Mouse (Mus musculus) olfactory bulb, adult 2 months (tissue): ENCODE data around the gene Tspan5. TPM values are rescaled to one million over a fixed set of nuclear protein-coding genes. Genes with fewer than 3 reads are reported as not detected.
A peak's percentile ranks its signal among the peaks of the same experiment; 100 is the strongest.

ENCODE experiments used
- H3K27ac ChIP-seq: fragments of 200-500 bp; 2 replicates; pipeline ENCODE4 v1.5.1; 2012; ENCODE audit warnings: low read depth, low read length; ENCODE audit not compliant: insufficient read depth
- H3K4me1 ChIP-seq: fragments of 200-500 bp; 2 replicates; pipeline ENCODE4 v1.6.1; 2012; ENCODE audit warnings: low read length; ENCODE audit not compliant: control insufficient read depth, insufficient read depth
- H3K4me3 ChIP-seq: fragments of 200-500 bp; 2 replicates; pipeline ENCODE4 v1.5.1; 2012; ENCODE audit warnings: mild to moderate bottlenecking, low read depth, low read length, moderate library complexity; ENCODE audit not compliant: insufficient read depth
- CTCF ChIP-seq: fragments of 200-500 bp; IDR thresholded peaks from 2 replicates; pipeline ENCODE4 v1.5.1; 2012; ENCODE audit warnings: low read depth, mild to moderate bottlenecking, low read length, moderate library complexity; ENCODE audit not compliant: insufficient read depth
- POLR2A ChIP-seq: fragments of 200-500 bp; IDR thresholded peaks from 2 replicates; pipeline ENCODE4 v1.6.1; 2012; ENCODE audit warnings: mild to moderate bottlenecking, low read depth, low read length, moderate library complexity; ENCODE audit not compliant: insufficient read depth
- WGBS: fragments of 180-500 bp; shearing (Covaris S2); methylation state at CpG from one replicate; pipeline ENCODE4 v1.1.7; 2018; 5-methylcytosine and 5-hydroxymethylcytosine counted together
- polyA plus RNA-seq: library from polyadenylated mRNA; stranded (reverse); fragments of >200 nt; gene quantifications from 2 replicates; pipeline ENCODE4 v1.2.4, GENCODE M21; 2012; ENCODE audit warnings: low replicate concordance; ENCODE audit not compliant: missing spikeins, insufficient read depth, insufficient read length

Tspan5 gene
- polyA plus RNA-seq, 1 experiment, result not detected

DNA sequence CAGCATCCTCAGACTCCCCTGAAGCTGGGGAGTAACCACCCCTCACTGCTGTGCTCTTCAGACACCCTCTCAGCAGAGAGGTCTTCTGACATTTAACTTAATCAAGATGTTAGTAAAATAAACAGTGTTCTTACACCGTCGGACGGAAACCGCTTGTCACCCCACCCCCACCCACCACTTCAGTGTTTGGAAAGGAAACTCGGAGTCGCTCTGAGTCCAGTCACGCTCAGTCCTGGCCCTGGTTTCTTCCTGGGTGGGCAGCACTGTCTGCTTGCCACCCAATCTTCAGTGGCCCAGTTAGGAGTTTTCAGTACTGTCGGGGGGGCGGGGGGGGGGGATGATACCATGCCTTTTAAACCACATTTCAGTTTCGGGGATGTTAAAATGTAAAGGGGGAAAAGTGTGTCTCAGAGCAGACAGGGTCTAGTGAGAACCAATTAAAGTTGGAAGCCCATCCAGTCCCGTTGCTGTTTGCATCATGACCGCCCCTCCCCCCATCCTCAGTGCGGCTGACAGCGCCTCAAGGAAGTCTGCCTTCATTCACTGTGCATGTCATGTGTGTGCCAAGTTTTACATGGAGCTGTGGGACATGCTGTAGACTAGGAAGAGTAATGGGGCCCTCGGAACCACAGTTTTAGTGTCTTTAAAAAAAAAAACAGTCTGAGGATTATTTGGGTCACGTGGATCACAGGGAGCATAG, 125.3 kb downstream of the Tspan5 start:
- TF ChIP-seq CTCF (no peak), POLR2A (no peak)
- H3K4me1 ChIP-seq, result peaks cover 14% of the 10 kb centered on the region
- H3K27ac ChIP-seq, result no peak overlapping the region
- WGBS, result 56% methylated on average over 16 of the region's 16 CpGs
- H3K4me3 ChIP-seq, result no peak overlapping the region

GRCm38 (mm10) chr3:138868409-138868808, 126.4 kb downstream of the Tspan5 start:
- no peak for TF ChIP-seq POLR2A
- no peak for TF ChIP-seq CTCF
- H3K27ac ChIP-seq, result no peak overlapping the region
- peaks cover 14% of the 10 kb centered on the region for H3K4me1 ChIP-seq
- no peak overlapping the region for H3K4me3 ChIP-seq
- 76% methylated on average over 13 of the region's 13 CpGs for WGBS

- TF ChIP-seq POLR2A (no peak), CTCF (no peak)
- WGBS, result 93% methylated on average over 7 of the region's 7 CpGs
- no peak overlapping the region for H3K27ac ChIP-seq
- peaks cover 18% of the 10 kb centered on the region for H3K4me1 ChIP-seq
- no peak overlapping the region for H3K4me3 ChIP-seq
Measured at GRCm38 (mm10) chr3:138875282-138875681, 133.3 kb downstream of the Tspan5 start.

- Histone ChIP-seq H3K4me3 (no peak overlapping the region), H3K27ac (no peak overlapping the region), H3K4me1 (peaks cover 18% of the 10 kb centered on the region)
- TF ChIP-seq CTCF, result no peak
- no peak for TF ChIP-seq POLR2A
- WGBS, result 88% methylated on average over 6 of the region's 6 CpGs
Measured at GRCm38 (mm10) chr3:138875936-138876335, 133.9 kb downstream of the Tspan5 start.

GRCm38 (mm10) chr3:138876418-138876817, 134.4 kb downstream of the Tspan5 start:
- Histone ChIP-seq H3K27ac (0 out of 2 replicates have a peak overlapping the region, but pooled peaks have one; percentile 37), H3K4me3 (no peak overlapping the region), H3K4me1 (peaks cover 18% of the 10 kb centered on the region)
- 79% methylated on average over 10 of the region's 10 CpGs for WGBS
- TF ChIP-seq POLR2A (no peak), CTCF (no peak)

DNA sequence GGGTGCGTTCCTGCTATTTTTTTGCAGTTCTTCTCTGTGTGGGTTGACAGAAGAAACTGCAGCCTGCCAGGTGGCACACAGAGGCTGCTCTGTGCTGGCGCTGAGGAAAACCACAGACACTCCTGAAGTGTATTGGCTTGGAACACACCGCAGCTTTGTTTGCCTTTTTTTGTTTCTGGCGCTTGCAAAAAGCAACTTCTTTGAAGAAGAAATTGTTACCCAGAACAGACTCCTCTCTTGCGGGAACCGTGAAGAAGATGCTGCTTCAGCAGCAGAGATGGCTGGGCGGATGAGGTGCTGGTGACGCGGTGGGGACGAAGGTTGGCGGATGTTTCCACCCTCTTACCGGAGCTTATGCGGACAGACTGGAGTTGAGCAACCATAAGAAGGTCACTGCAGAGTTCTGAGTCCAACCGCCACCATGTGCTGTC, 135.0 kb downstream of the Tspan5 start:
- TF ChIP-seq CTCF (no peak), POLR2A (no peak)
- Histone ChIP-seq H3K4me3 (no peak overlapping the region), H3K27ac (peak overlapping the region; percentile 37; the same call in 1 of the 2 replicates), H3K4me1 (peaks cover 18% of the 10 kb centered on the region)
- 32% methylated on average over 14 of the region's 14 CpGs for WGBS

DNA sequence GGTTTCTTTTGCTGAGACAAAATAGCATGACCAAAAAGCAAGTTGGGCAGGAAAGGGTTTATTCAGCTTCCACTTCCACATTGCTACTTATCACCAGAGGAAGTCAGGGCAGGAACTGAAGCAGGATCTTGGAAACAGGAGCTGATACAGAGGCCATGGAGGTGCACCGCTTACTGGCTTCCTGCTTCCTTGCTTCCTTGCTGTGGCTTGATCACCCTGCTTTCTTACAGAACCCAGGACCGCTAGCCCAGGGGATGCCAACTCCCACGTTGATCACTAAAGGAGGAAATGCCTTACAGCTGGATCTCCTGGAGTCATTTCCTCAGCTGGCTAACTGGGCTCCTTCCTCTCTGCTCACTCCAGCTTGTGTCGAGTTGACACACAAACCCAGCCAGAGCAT, 135.7 kb downstream of the Tspan5 start:
- no peak overlapping the region for H3K27ac ChIP-seq
- peaks cover 18% of the 10 kb centered on the region for H3K4me1 ChIP-seq
- WGBS, result 70% methylated on average over 4 of the region's 4 CpGs
- TF ChIP-seq POLR2A (no peak), CTCF (no peak)
- H3K4me3 ChIP-seq, result no peak overlapping the region

GRCm38 (mm10) chr3:138880999-138881724, 139.2 kb downstream of the Tspan5 start:
- Histone ChIP-seq H3K4me3 (no peak overlapping the region), H3K27ac (no peak overlapping the region), H3K4me1 (peaks cover 15% of the 10 kb centered on the region)
- TF ChIP-seq POLR2A, result no peak
- TF ChIP-seq CTCF, result no peak
- 80% methylated on average over 11 of the region's 11 CpGs for WGBS

DNA sequence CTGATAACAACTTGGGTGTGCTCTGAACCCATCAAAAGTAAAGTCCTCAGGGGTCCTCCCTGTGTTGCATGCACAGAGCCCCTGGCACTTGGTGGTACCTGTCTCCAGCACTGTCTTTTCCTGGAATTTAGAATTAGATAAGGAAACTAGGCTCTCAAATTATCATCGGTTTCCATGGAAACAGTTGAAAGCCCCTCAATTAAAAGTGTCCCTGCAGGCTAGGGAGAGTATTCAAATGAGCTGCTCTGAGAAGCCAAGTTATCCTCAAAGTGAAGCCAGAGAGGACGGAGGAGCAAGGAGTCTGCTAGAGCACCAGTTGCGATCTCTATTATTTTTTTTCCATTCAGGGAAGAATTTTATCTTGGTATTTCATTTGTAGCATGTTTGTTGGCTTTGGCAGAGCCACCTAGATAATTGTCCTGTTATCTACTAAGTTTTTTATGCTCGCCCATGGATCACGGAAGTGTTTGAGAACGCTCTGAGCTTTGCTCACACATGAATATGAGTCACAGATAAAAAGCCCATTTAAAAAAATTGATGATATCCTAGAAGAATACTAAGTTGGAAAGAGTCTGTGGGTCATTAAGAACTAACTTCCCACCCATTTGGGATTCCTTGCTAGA, 139.8 kb downstream of the Tspan5 start:
- WGBS, result 51% methylated on average over 6 of the region's 6 CpGs
- no peak overlapping the region for H3K27ac ChIP-seq
- TF ChIP-seq POLR2A (no peak), CTCF (no peak)
- peaks cover 9% of the 10 kb centered on the region for H3K4me1 ChIP-seq
- no peak overlapping the region for H3K4me3 ChIP-seq
